Mouse (Mus musculus) midbrain, embryonic 14.5 days (tissue): ENCODE data around the gene Hmcn1. TPM values are rescaled to one million over a fixed set of nuclear protein-coding genes. Genes with fewer than 3 reads are reported as not detected.
A peak's percentile ranks its signal among the peaks of the same experiment; 100 is the strongest.

Experiments used
- ATAC-seq: fragments of 200-750 bp; cut with Nextera tagmentation; 2 replicates; pipeline ENCODE4 v1.8.0; 2017; ENCODE audit warnings: moderate number of reproducible peaks, moderate library complexity; ENCODE audit not compliant: low FRiP score, low TSS enrichment
- DNase-seq: peaks from one replicate; pipeline ENCODE4 v3.0.0-alpha.2; 2015
- H3K27ac ChIP-seq: fragments of 300-500 bp; sonication (generic); replicated peaks from 2 replicates; pipeline ENCODE4 v1.5.1; 2014; ENCODE audit warnings: mild to moderate bottlenecking, low read depth, low read length, moderate library complexity
- H3K27me3 ChIP-seq: fragments of 300-500 bp; sonication (generic); 2 replicates; pipeline ENCODE4 v1.6.1; 2014; ENCODE audit warnings: low read length, control low read depth, mixed read lengths; ENCODE audit not compliant: control insufficient read depth, insufficient read depth
- H3K36me3 ChIP-seq: fragments of 300-500 bp; sonication (generic); 2 replicates; pipeline ENCODE4 v1.6.1; 2014; ENCODE audit warnings: low read length, control low read depth; ENCODE audit not compliant: control insufficient read depth, insufficient read depth
- H3K4me1 ChIP-seq: fragments of 300-500 bp; sonication (generic); 2 replicates; pipeline ENCODE4 v1.6.1; 2014; ENCODE audit warnings: mild to moderate bottlenecking, antibody characterized with exemption, low read length, control low read depth; ENCODE audit not compliant: control insufficient read depth, insufficient read depth
- H3K4me2 ChIP-seq: fragments of 300-500 bp; sonication (generic); 2 replicates; pipeline ENCODE4 v1.6.1; 2014; ENCODE audit warnings: mild to moderate bottlenecking, low read length, moderate library complexity
- H3K4me3 ChIP-seq: fragments of 300-500 bp; sonication (generic); replicated peaks from 2 replicates; pipeline ENCODE4 v1.5.1; 2014; ENCODE audit warnings: low read depth, low read length
- H3K9ac ChIP-seq: fragments of 300-500 bp; sonication (generic); replicated peaks from 2 replicates; pipeline ENCODE4 v1.6.1; 2014; ENCODE audit warnings: mild to moderate bottlenecking, low read length, moderate library complexity
- H3K9me3 ChIP-seq: fragments of 300-500 bp; sonication (generic); 2 replicates; pipeline ENCODE4 v1.6.1; 2016; ENCODE audit warnings: low read length, control low read depth, mixed read lengths; ENCODE audit not compliant: control insufficient read depth
- WGBS: fragments of 180-500 bp; shearing (Covaris S2); extraction: QIAGEN DNeasy Blood & Tissue Kit; methylation state at CpG from one replicate; pipeline ENCODE4 v1.1.7; 2014; 5-methylcytosine and 5-hydroxymethylcytosine counted together
- polyA plus RNA-seq: library from polyadenylated mRNA; unstranded; fragments of >200 nt; fragmentation: Nextera tagmentation; extraction: Ambion mirVana; gene quantifications from 2 replicates; pipeline ENCODE4 v1.2.1, GENCODE M21; 2014

The Hmcn1 gene
- polyA plus RNA-seq, 1 experiment from 2014 or later: 1.5 TPM

DNA sequence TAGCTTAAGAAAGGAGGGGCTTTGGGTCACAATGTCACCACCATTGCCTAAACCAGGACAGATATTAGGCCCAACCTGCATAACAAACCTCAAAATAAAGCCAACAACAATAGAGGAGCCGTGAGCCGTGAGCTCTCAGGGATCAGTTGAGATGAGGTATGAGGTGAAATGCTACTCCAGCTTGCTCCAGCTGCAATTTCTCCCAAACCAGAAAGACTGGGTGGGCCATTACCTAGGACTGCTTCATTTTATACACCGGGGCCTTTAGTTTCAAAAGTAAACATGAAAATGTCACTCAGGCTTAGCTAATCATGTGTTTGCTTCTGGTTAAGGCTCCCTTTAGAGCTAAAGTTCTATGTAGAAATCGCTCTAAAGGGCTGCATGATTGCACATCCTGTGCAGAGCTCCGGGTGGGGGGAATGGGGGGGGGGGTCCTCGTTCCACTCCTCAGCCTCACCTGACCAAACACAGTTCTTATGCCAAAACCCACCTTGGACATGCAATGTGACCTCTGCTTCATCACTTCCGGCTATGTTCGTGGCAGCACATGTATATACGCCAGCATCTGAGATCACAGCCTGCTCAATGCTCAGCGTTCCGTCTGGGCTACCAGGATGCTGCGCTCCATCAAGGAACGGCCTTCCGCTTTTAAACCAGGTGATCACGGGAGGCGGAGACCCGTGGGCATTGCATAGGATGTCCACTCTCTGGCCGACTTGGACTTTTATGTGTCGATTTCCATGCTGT is 250.0 kb downstream of the Hmcn1 start:
- Histone ChIP-seq H3K36me3 (no peaks in the 10 kb centered on the region), H3K9ac (no peak overlapping the region), H3K4me1 (no peaks in the 10 kb centered on the region), H3K9me3 (no peaks in the 10 kb centered on the region), H3K4me2 (no peak overlapping the region), H3K4me3 (no peak overlapping the region), H3K27ac (no peak overlapping the region), H3K27me3 (no peaks in the 10 kb centered on the region)
- DNase-seq (no peak), ATAC-seq (no peak)
- WGBS: 77% methylated on average over 19 of the region's 19 CpGs

GRCm38 (mm10) chr1:150742376-150743087 is 250.7 kb downstream of the Hmcn1 start:
- H3K4me2 ChIP-seq: no peak overlapping the region
- WGBS: 64% methylated on average over 7 of the region's 7 CpGs

DNA sequence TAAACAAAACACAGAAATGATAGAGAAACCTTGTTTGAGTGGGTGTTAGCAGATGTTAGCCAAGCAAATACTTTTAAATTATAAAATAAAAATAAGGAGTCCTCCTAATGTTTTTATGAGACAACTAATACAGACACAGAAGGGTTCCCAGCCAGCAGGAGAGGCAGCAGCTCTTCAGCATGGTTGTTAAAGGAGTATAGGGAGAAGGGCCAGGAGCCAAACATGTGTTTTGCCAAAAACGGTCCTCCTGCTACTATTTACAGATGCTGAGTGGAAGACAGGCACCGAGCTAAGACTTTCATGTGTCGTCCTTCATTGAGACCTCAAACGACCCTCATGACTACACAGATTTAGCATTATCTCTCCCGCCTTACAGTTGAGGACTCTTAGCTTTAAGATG is 281.8 kb downstream of the Hmcn1 start:
- no peak overlapping the region for H3K4me2 ChIP-seq
- H3K4me1 ChIP-seq: no peaks in the 10 kb centered on the region
- no peaks in the 10 kb centered on the region for H3K9me3 ChIP-seq
- DNase-seq (no peak), ATAC-seq (no peak)
- H3K9ac ChIP-seq: no peak overlapping the region
- no peak overlapping the region for H3K27ac ChIP-seq
- WGBS: 85% methylated on average over 5 of the region's 5 CpGs
- H3K4me3 ChIP-seq: no peak overlapping the region
- no peaks in the 10 kb centered on the region for H3K27me3 ChIP-seq
- H3K36me3 ChIP-seq: no peaks in the 10 kb centered on the region

More at GRCm38 (mm10) chr1:150742376-150743087, 250.7 kb downstream of the Hmcn1 start:
- no peak overlapping the region for H3K9ac ChIP-seq
- no peaks in the 10 kb centered on the region for H3K36me3 ChIP-seq
- H3K4me3 ChIP-seq: no peak overlapping the region
- no peaks in the 10 kb centered on the region for H3K9me3 ChIP-seq
- H3K27me3 ChIP-seq: no peaks in the 10 kb centered on the region
- H3K27ac ChIP-seq: no peak overlapping the region
- no peak for ATAC-seq
- no peak for DNase-seq
- no peaks in the 10 kb centered on the region for H3K4me1 ChIP-seq

GRCm38 (mm10) chr1:150706502-150706901 is 286.7 kb downstream of the Hmcn1 start:
- Histone ChIP-seq H3K9me3 (no peaks in the 10 kb centered on the region), H3K36me3 (no peaks in the 10 kb centered on the region), H3K4me3 (no peak overlapping the region), H3K4me1 (no peaks in the 10 kb centered on the region), H3K27ac (no peak overlapping the region), H3K27me3 (no peaks in the 10 kb centered on the region), H3K9ac (no peak overlapping the region), H3K4me2 (no peak overlapping the region)
- WGBS: 92% methylated on average over 4 of the region's 4 CpGs
- ATAC-seq (no peak), DNase-seq (no peak)

GRCm38 (mm10) chr1:150697749-150698148 is 295.5 kb downstream of the Hmcn1 start:
- no peak overlapping the region for H3K9ac ChIP-seq
- no peaks in the 10 kb centered on the region for H3K36me3 ChIP-seq
- no peaks in the 10 kb centered on the region for H3K27me3 ChIP-seq
- WGBS: 86% methylated on average over 3 of the region's 3 CpGs
- no peak overlapping the region for H3K4me3 ChIP-seq
- DNase-seq (no peak), ATAC-seq (no peak)
- no peaks in the 10 kb centered on the region for H3K9me3 ChIP-seq
- no peak overlapping the region for H3K27ac ChIP-seq
- H3K4me2 ChIP-seq: no peak overlapping the region
- no peaks in the 10 kb centered on the region for H3K4me1 ChIP-seq

DNA sequence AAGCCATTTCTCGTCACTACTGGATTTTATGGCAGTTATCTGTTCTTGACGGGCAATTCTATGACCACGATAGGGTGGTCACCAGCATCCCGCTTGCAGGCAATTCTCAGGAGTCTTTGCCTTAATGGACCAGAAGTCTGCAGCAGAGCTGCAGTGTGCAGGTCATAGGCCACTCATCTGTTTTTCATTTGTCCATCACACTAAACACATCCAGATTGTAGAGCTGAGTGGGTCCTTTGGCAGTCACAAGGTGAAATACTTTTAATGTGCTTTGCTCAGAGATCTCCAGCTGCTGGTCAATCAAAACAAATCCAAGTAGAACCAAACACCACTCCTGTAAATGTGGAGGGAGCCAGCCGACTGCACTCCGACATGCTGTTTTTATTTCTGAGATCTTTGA is 311.2 kb downstream of the Hmcn1 start:
- Histone ChIP-seq H3K36me3 (no peaks in the 10 kb centered on the region), H3K27me3 (no peaks in the 10 kb centered on the region), H3K27ac (no peak overlapping the region), H3K4me3 (no peak overlapping the region), H3K9me3 (no peaks in the 10 kb centered on the region), H3K9ac (no peak overlapping the region), H3K4me2 (no peak overlapping the region), H3K4me1 (no peaks in the 10 kb centered on the region)
- WGBS: 90% methylated on average over 6 of the region's 6 CpGs
- DNase-seq (peak; percentile 1), ATAC-seq (no peak)

- Histone ChIP-seq H3K4me1 (no peaks in the 10 kb centered on the region), H3K9ac (no peak overlapping the region), H3K27me3 (no peaks in the 10 kb centered on the region), H3K9me3 (no peaks in the 10 kb centered on the region), H3K4me3 (no peak overlapping the region), H3K4me2 (no peak overlapping the region), H3K27ac (no peak overlapping the region), H3K36me3 (no peaks in the 10 kb centered on the region)
- DNase-seq (peak; percentile 23), ATAC-seq (no peak)
- 90% methylated on average over 3 of the region's 3 CpGs for whole genome bisulfite sequencing
These were observed 311.8 kb downstream of the Hmcn1 start for GRCm38 (mm10) chr1:150681433-150681832.

DNA sequence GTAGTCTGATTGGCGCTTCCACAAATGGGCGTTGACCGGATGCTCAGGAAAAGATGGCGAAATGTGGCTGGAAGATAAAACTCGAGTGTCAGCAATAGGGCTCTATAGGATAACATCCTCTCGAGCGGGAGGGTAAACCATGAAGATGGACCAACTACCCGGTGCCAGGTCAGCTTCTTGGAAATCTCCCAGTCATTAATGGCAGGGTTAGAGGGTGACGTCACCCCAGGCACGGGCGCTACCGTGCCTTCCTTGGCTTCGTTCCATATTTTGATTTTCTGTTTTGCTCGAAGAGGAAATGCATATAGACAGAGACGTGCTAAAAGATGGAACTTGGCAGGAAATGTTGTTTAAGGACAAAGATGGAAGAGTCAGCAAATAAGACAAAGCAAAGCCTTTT is 312.2 kb downstream of the Hmcn1 start:
- Histone ChIP-seq H3K27me3 (no peaks in the 10 kb centered on the region), H3K4me1 (no peaks in the 10 kb centered on the region), H3K9ac (no peak overlapping the region), H3K4me3 (no peak overlapping the region), H3K9me3 (no peaks in the 10 kb centered on the region), H3K4me2 (no peak overlapping the region), H3K36me3 (no peaks in the 10 kb centered on the region), H3K27ac (no peak overlapping the region)
- ATAC-seq (no peak), DNase-seq (peak; percentile 2)
- WGBS: 89% methylated on average over 15 of the region's 15 CpGs

DNA sequence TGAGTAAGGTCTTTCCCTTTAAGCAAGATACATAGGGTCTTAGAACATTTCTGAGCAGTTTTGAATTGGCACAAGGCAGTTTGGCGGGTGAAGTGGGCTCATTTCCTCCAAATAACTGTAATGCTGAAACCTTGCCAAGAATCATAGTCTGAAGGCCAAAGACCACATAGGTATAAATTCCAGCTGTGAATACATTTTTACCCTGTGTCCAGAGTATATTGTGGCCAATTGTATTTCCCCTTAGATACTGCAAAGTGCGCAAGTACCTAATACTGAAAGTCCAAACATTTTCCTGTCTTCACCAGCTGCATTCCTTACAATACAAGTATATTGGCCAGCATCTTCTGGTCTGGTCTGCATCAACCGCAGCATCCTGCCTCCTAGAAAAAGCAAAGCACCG is 312.9 kb downstream of the Hmcn1 start:
- 88% methylated on average over 4 of the region's 4 CpGs for WGBS
- DNase-seq: no peak
- Histone ChIP-seq H3K9me3 (no peaks in the 10 kb centered on the region), H3K9ac (no peak overlapping the region), H3K27me3 (no peaks in the 10 kb centered on the region), H3K36me3 (no peaks in the 10 kb centered on the region), H3K4me3 (no peak overlapping the region), H3K27ac (no peak overlapping the region), H3K4me1 (no peaks in the 10 kb centered on the region), H3K4me2 (no peak overlapping the region)
- ATAC-seq: no peak
